Mouse (Mus musculus) E14TG2a.4 (cell line): Measurements from ENCODE around the gene Gsc.

Source experiments
- CTCF ChIP-seq: conservative IDR thresholded peaks from 2 replicates; pipeline ENCODE4 v1.5.1; 2014; ENCODE audit warnings: low read length
- NANOG ChIP-seq: IDR thresholded peaks from 2 replicates; pipeline ENCODE4 v1.6.1; 2014; ENCODE audit warnings: borderline replicate concordance, low read length, mixed read lengths
- POU5F1 ChIP-seq: IDR thresholded peaks from 2 replicates; pipeline ENCODE4 v1.6.1; 2014; ENCODE audit warnings: low read length, borderline replicate concordance

GRCm38 (mm10) chr12:104475946-104476345, 2.8 kb upstream of the Gsc start:
- TF ChIP-seq CTCF (no peak), NANOG (no peak), POU5F1 (no peak)
